Comparison of ENCODE assay signal across 19 mouse cellular contexts in genomic region chr5:35539576-35539975, GRCm38 (mm10). TPM values are rescaled to one million over a fixed set of nuclear protein-coding genes. Genes with fewer than 3 reads are reported as not detected.
DNase-seq lines count a peak whose midpoint lies in the region; ATAC-seq and TF ChIP-seq lines count a peak whose summit lies in the region.
"Had no signal": no experiment of that assay in that cellular context is flagged by ENCODE, and none has a peak within 500 bp of the region (broad histone marks: within the 10 kb centered on the region; RNA-seq: fewer than 3 reads in every experiment).

No protein-coding gene starts in this region.

- no peak for TF ChIP-seq POLR2A in kidney, adult 2 months (IDR thresholded peaks at IDR 0.05; ENCODE audit: low read depth, low read length)
- no peak for TF ChIP-seq POLR2A in lung, adult 2 months (IDR thresholded peaks at IDR 0.05; ENCODE audit: borderline replicate concordance, extremely low read depth, low read depth, low read length)

- H3K9me3 ChIP-seq in kidney, postnatal 0 days (replicated peaks; ENCODE audit: low read length) = no peaks in the 10 kb centered on the region
- no peaks in the 10 kb centered on the region for H3K9me3 ChIP-seq in embryonic facial prominence, embryonic 11.5 days (replicated peaks; ENCODE audit: control insufficient read depth, low read length)
- H3K9me3 ChIP-seq: hindbrain, embryonic 12.5 days; liver, embryonic 13.5 days had no signal

- H3K36me3 ChIP-seq in kidney, postnatal 0 days (ENCODE audit: insufficient read depth, low read length) = no peaks in the 10 kb centered on the region
- H3K36me3 ChIP-seq in kidney, adult 2 months (ENCODE audit: control insufficient read depth, insufficient read depth, low read length) = no peaks in the 10 kb centered on the region
- no peaks in the 10 kb centered on the region for H3K36me3 ChIP-seq in embryonic facial prominence, embryonic 11.5 days (replicated peaks; ENCODE audit: control insufficient read depth, insufficient read depth, low read depth, low read length)
- H3K36me3 ChIP-seq: hindbrain, embryonic 12.5 days; liver, embryonic 13.5 days had no signal

- WGBS in kidney, postnatal 0 days = 59% methylated on average over 4 of the region's 4 CpGs
- WGBS in kidney, adult 2 months = 58% methylated on average over 4 of the region's 4 CpGs
- WGBS in lung, adult 2 months = 61% methylated on average over 4 of the region's 4 CpGs
- WGBS in embryonic facial prominence, embryonic 11.5 days = 56% methylated on average over 4 of the region's 4 CpGs

- no peak overlapping the region for H3K9ac ChIP-seq in kidney, postnatal 0 days (ENCODE audit: low read depth, low read length)
- H3K9ac ChIP-seq in embryonic facial prominence, embryonic 11.5 days (replicated peaks; ENCODE audit: low read length) = no peak overlapping the region
- H3K9ac ChIP-seq: forebrain, postnatal 0 days; hindbrain, embryonic 12.5 days; liver, embryonic 13.5 days had no signal

- no peaks in the 10 kb centered on the region for H3K4me1 ChIP-seq in kidney, postnatal 0 days (replicated peaks; ENCODE audit: insufficient read depth, low read length)
- no peaks in the 10 kb centered on the region for H3K4me1 ChIP-seq in kidney, adult 2 months (ENCODE audit: control insufficient read depth, insufficient read depth, low read length)
- no peaks in the 10 kb centered on the region for H3K4me1 ChIP-seq in lung, adult 2 months (ENCODE audit: control insufficient read depth, insufficient read depth, low read length)
- no peaks in the 10 kb centered on the region for H3K4me1 ChIP-seq in embryonic facial prominence, embryonic 11.5 days (ENCODE audit: control insufficient read depth, insufficient read depth, low read length)
- H3K4me1 ChIP-seq: liver, embryonic 13.5 days; megakaryocyte, embryonic 14.5 days had no signal

- peak; percentile 76 for DNase-seq in kidney, postnatal 0 days (ENCODE audit: low spot score)
- DNase-seq in kidney, adult 2 months = no peak
- peak; percentile 61 for DNase-seq in lung, postnatal 10 days
- no peak for DNase-seq in lung, adult 2 months
- DNase-seq in embryonic facial prominence, embryonic 11.5 days (ENCODE audit: low spot score) = peak; percentile 25
- peak; percentile 37 for DNase-seq in retina, embryonic 14.5 days (ENCODE audit: low spot score)
- DNase-seq: adrenal gland, adult 2 months; cerebellum, adult 11-12 months; cerebellum, postnatal 10 days; forebrain, postnatal 0 days; gastrocnemius, postnatal 25 days; heart, adult 2 months; liver, embryonic 13.5 days had no signal

- H3K4me2 ChIP-seq in kidney, postnatal 0 days (ENCODE audit: low read length) = no peak overlapping the region
- H3K4me2 ChIP-seq in embryonic facial prominence, embryonic 11.5 days (ENCODE audit: low read depth, low read length) = no peak overlapping the region
- H3K4me2 ChIP-seq: hindbrain, embryonic 12.5 days; liver, embryonic 13.5 days had no signal

- no peak for TF ChIP-seq CTCF in kidney, postnatal 0 days (IDR thresholded peaks at IDR 0.05; ENCODE audit: low read depth)
- TF ChIP-seq CTCF in kidney, adult 2 months (conservative IDR thresholded peaks at IDR 0.05; ENCODE audit: insufficient read depth, insufficient read length, low read depth, low read length) = no peak
- no peak for TF ChIP-seq CTCF in lung, adult 2 months (IDR thresholded peaks at IDR 0.05; ENCODE audit: insufficient read depth, low read length)

- no peak for ATAC-seq in kidney, postnatal 0 days (replicated peaks; ENCODE audit: low FRiP score, low read depth)
- ATAC-seq in embryonic facial prominence, embryonic 11.5 days (replicated peaks; ENCODE audit: insufficient number of reproducible peaks, low FRiP score, low TSS enrichment, low read depth) = no peak
- ATAC-seq in megakaryocyte-erythroid progenitor cell, adult 5-6 weeks (replicated peaks; ENCODE audit: low FRiP score, low TSS enrichment, poor library complexity, severe bottlenecking) = no peak
- ATAC-seq: forebrain, postnatal 0 days had no signal

- no peaks in the 10 kb centered on the region for H3K27me3 ChIP-seq in kidney, postnatal 0 days (ENCODE audit: insufficient read depth, low read length)
- no peaks in the 10 kb centered on the region for H3K27me3 ChIP-seq in kidney, adult 2 months (replicated peaks; ENCODE audit: control insufficient read depth, insufficient read depth, low read length)
- no peaks in the 10 kb centered on the region for H3K27me3 ChIP-seq in embryonic facial prominence, embryonic 11.5 days (ENCODE audit: control insufficient read depth, insufficient read depth, low read length)
- H3K27me3 ChIP-seq: hindbrain, embryonic 12.5 days; liver, embryonic 13.5 days had no signal

- H3K27ac ChIP-seq in kidney, postnatal 0 days = no peak overlapping the region
- no peak overlapping the region for H3K27ac ChIP-seq in kidney, adult 2 months (ENCODE audit: insufficient read depth, low read depth, low read length)
- H3K27ac ChIP-seq in embryonic facial prominence, embryonic 11.5 days (replicated peaks; ENCODE audit: low read depth, low read length) = no peak overlapping the region
- H3K27ac ChIP-seq: heart, adult 2 months; hindbrain, embryonic 12.5 days; left cerebral cortex, adult 2 months; liver, embryonic 13.5 days had no signal

- H3K4me3 ChIP-seq in kidney, postnatal 0 days (replicated peaks; ENCODE audit: low read depth, low read length) = no peak overlapping the region
- H3K4me3 ChIP-seq in kidney, adult 2 months (ENCODE audit: insufficient read depth, low read depth, low read length) = no peak overlapping the region
- no peak overlapping the region for H3K4me3 ChIP-seq in lung, adult 2 months (replicated peaks; ENCODE audit: extremely low read depth, low read depth, low read length)
- no peak overlapping the region for H3K4me3 ChIP-seq in embryonic facial prominence, embryonic 11.5 days (ENCODE audit: low read depth, low read length)
- H3K4me3 ChIP-seq: heart, adult 2 months; hindbrain, embryonic 12.5 days; left cerebral cortex, adult 2 months; liver, embryonic 13.5 days; megakaryocyte, embryonic 14.5 days had no signal

RNA-seq across cellular contexts. Expression of gene Cpz, which starts 14.1 kb away (rescaled TPM):
- polyA plus RNA-seq in kidney, postnatal 0 days (2015; fragmentation: Nextera tagmentation; extraction: Ambion mirVana) = 4.7 and 6.0 TPM in 2 replicates
- 1.4 and 3.0 TPM in 2 replicates for polyA plus RNA-seq in kidney, adult 2 months (2012; rRNA removed)
- polyA plus RNA-seq in lung, adult 2 months (2012; rRNA removed) = 6.0 and 9.2 TPM in 2 replicates
- polyA plus RNA-seq in embryonic facial prominence, embryonic 11.5 days (2014; fragmentation: Nextera tagmentation; extraction: Ambion mirVana) = 3.6 and 6.0 TPM in 2 replicates
- total RNA-seq in megakaryocyte-erythroid progenitor cell, adult 5-6 weeks (2014; fragmentation: Nextera tagmentation) = not detected in 2 replicates
- not detected in 2 replicates for total RNA-seq in megakaryocyte-erythroid progenitor cell, adult 5-6 weeks (2017)
- total RNA-seq: MEL; neutrophil, adult 5-6 weeks had no signal

RNA-seq across cellular contexts. Expression of gene Trmt44, which starts 35.3 kb away (rescaled TPM):
- 4.2 and 5.4 TPM in 2 replicates for polyA plus RNA-seq in kidney, postnatal 0 days (2015; fragmentation: Nextera tagmentation; extraction: Ambion mirVana)
- polyA plus RNA-seq in kidney, adult 2 months (2012; rRNA removed) = 4.4 and 4.5 TPM in 2 replicates
- 4.2 and 4.5 TPM in 2 replicates for polyA plus RNA-seq in lung, adult 2 months (2012; rRNA removed)
- polyA plus RNA-seq in embryonic facial prominence, embryonic 11.5 days (2014; fragmentation: Nextera tagmentation; extraction: Ambion mirVana) = 6.9 and 7.9 TPM in 2 replicates
- 9.4 and 12.1 TPM in 2 replicates for total RNA-seq in megakaryocyte-erythroid progenitor cell, adult 5-6 weeks (2014; fragmentation: Nextera tagmentation)
- total RNA-seq in megakaryocyte-erythroid progenitor cell, adult 5-6 weeks (2017) = 8.0 and 8.4 TPM in 2 replicates

RNA-seq across cellular contexts. Expression of gene Acox3, which starts 43.3 kb away (rescaled TPM):
- 15.0 and 15.5 TPM in 2 replicates for polyA plus RNA-seq in kidney, postnatal 0 days (2015; fragmentation: Nextera tagmentation; extraction: Ambion mirVana)
- polyA plus RNA-seq in kidney, adult 2 months (2012; rRNA removed) = 77.9 and 83.6 TPM in 2 replicates
- 42.8 and 53.8 TPM in 2 replicates for polyA plus RNA-seq in lung, adult 2 months (2012; rRNA removed)
- polyA plus RNA-seq in embryonic facial prominence, embryonic 11.5 days (2014; fragmentation: Nextera tagmentation; extraction: Ambion mirVana) = 10.5 and 10.9 TPM in 2 replicates
- total RNA-seq in megakaryocyte-erythroid progenitor cell, adult 5-6 weeks (2014; fragmentation: Nextera tagmentation) = 7.9 and 12.4 TPM in 2 replicates
- total RNA-seq in megakaryocyte-erythroid progenitor cell, adult 5-6 weeks (2017) = 5.0 and 20.3 TPM in 2 replicates

Comparison
In these comparisons a context has a peak if more than half of its experiments do, and no peak if none do; other contexts are left out.
1. DNase-seq: peak in kidney, postnatal 0 days (single experiment), lung, postnatal 10 days (single experiment), embryonic facial prominence, embryonic 11.5 days (single experiment) and retina, embryonic 14.5 days (single experiment); none in kidney, adult 2 months (single experiment) and lung, adult 2 months (single experiment).